In genomic region chr13:93553932-93554331, GRCm38 (mm10) we compare ENCODE assay signal across 27 mouse cellular contexts. TPM values are rescaled to one million over a fixed set of nuclear protein-coding genes. Genes with fewer than 3 reads are reported as not detected.
DNase-seq lines count a peak whose midpoint lies in the region; ATAC-seq lines count a peak whose summit lies in the region.
"Had no signal": no experiment of that assay in that cellular context is flagged by ENCODE, and none has a peak within 500 bp of the region (broad histone marks: within the 10 kb centered on the region; RNA-seq: fewer than 3 reads in every experiment).

No protein-coding gene starts in this region.

- H3K4me3 ChIP-seq in lung, embryonic 15.5 days: no peak overlapping the region
- H3K4me3 ChIP-seq in intestine, embryonic 15.5 days (replicated peaks): no peak overlapping the region
- H3K4me3 ChIP-seq in stomach, embryonic 16.5 days (replicated peaks; ENCODE audit: low read length): no peak overlapping the region
- no peak overlapping the region for H3K4me3 ChIP-seq in neural tube, embryonic 15.5 days (replicated peaks)
- H3K4me3 ChIP-seq: embryonic facial prominence, embryonic 10.5 days; embryonic facial prominence, embryonic 13.5 days; erythroblast, embryonic 14.5 days; forebrain, embryonic 12.5 days; forebrain, embryonic 15.5 days; hindbrain, embryonic 10.5 days; hindbrain, embryonic 13.5 days had no signal

- H3K9me3 ChIP-seq in lung, embryonic 15.5 days: no peaks in the 10 kb centered on the region
- no peaks in the 10 kb centered on the region for H3K9me3 ChIP-seq in intestine, embryonic 15.5 days
- no peaks in the 10 kb centered on the region for H3K9me3 ChIP-seq in stomach, embryonic 16.5 days (replicated peaks; ENCODE audit: control insufficient read depth, low read length)
- H3K9me3 ChIP-seq in neural tube, embryonic 15.5 days (replicated peaks): no peaks in the 10 kb centered on the region
- H3K9me3 ChIP-seq: embryonic facial prominence, embryonic 10.5 days; embryonic facial prominence, embryonic 13.5 days; forebrain, embryonic 12.5 days; forebrain, embryonic 15.5 days; hindbrain, embryonic 10.5 days; hindbrain, embryonic 13.5 days had no signal

- no peak overlapping the region for H3K27ac ChIP-seq in lung, embryonic 15.5 days
- H3K27ac ChIP-seq in intestine, embryonic 15.5 days: peak overlapping the region; percentile 28; the same call in 1 of the 2 replicates
- peak overlapping the region; percentile 50; the same call in 1 of the 2 replicates for H3K27ac ChIP-seq in stomach, embryonic 16.5 days (ENCODE audit: low read length)
- H3K27ac ChIP-seq in neural tube, embryonic 15.5 days (replicated peaks): no peak overlapping the region
- H3K27ac ChIP-seq: embryonic facial prominence, embryonic 10.5 days; embryonic facial prominence, embryonic 13.5 days; forebrain, embryonic 12.5 days; forebrain, embryonic 15.5 days; hindbrain, embryonic 10.5 days; hindbrain, embryonic 13.5 days had no signal

- H3K36me3 ChIP-seq in lung, embryonic 15.5 days: no peaks in the 10 kb centered on the region
- H3K36me3 ChIP-seq in intestine, embryonic 15.5 days: no peaks in the 10 kb centered on the region
- H3K36me3 ChIP-seq in stomach, embryonic 16.5 days (ENCODE audit: control insufficient read depth, insufficient read depth, low read length): no peaks in the 10 kb centered on the region
- no peaks in the 10 kb centered on the region for H3K36me3 ChIP-seq in neural tube, embryonic 15.5 days
- H3K36me3 ChIP-seq: embryonic facial prominence, embryonic 10.5 days; embryonic facial prominence, embryonic 13.5 days; forebrain, embryonic 12.5 days; forebrain, embryonic 15.5 days; hindbrain, embryonic 10.5 days; hindbrain, embryonic 13.5 days had no signal

- H3K9ac ChIP-seq in lung, embryonic 15.5 days: no peak overlapping the region
- no peak overlapping the region for H3K9ac ChIP-seq in intestine, embryonic 15.5 days
- H3K9ac ChIP-seq in stomach, embryonic 16.5 days (ENCODE audit: low read length): no peak overlapping the region
- no peak overlapping the region for H3K9ac ChIP-seq in neural tube, embryonic 15.5 days (replicated peaks)
- H3K9ac ChIP-seq: embryonic facial prominence, embryonic 13.5 days; forebrain, embryonic 12.5 days; forebrain, embryonic 15.5 days; hindbrain, embryonic 13.5 days had no signal

- no peaks in the 10 kb centered on the region for H3K4me1 ChIP-seq in lung, embryonic 15.5 days
- no peaks in the 10 kb centered on the region for H3K4me1 ChIP-seq in intestine, embryonic 15.5 days (replicated peaks)
- H3K4me1 ChIP-seq in stomach, embryonic 16.5 days (ENCODE audit: control insufficient read depth, insufficient read depth, low read length): no peaks in the 10 kb centered on the region
- no peaks in the 10 kb centered on the region for H3K4me1 ChIP-seq in neural tube, embryonic 15.5 days
- H3K4me1 ChIP-seq: embryonic facial prominence, embryonic 10.5 days; embryonic facial prominence, embryonic 13.5 days; forebrain, embryonic 12.5 days; forebrain, embryonic 15.5 days; hindbrain, embryonic 10.5 days; hindbrain, embryonic 13.5 days had no signal

- ATAC-seq in lung, embryonic 15.5 days (ENCODE audit: borderline replicate concordance, extremely low read depth, low FRiP score, low TSS enrichment): peak; percentile 55
- peak; percentile 55; the same call in 1 of the 2 replicates for ATAC-seq in intestine, embryonic 15.5 days
- ATAC-seq in stomach, embryonic 16.5 days (ENCODE audit: insufficient read depth, low FRiP score): no peak
- ATAC-seq in neural tube, embryonic 15.5 days (ENCODE audit: low FRiP score): no peak
- ATAC-seq: activated CD4-positive, CD25-positive, alpha-beta regulatory T cell, adult 4 months; forebrain, embryonic 15.5 days had no signal

- intact Hi-C loops in heart, postnatal 10 days (cut with DNase I): no loop called here

- no peak overlapping the region for H3K4me2 ChIP-seq in lung, embryonic 15.5 days
- H3K4me2 ChIP-seq in intestine, embryonic 15.5 days (replicated peaks): no peak overlapping the region
- H3K4me2 ChIP-seq in stomach, embryonic 16.5 days (ENCODE audit: low read depth, low read length): no peak overlapping the region
- no peak overlapping the region for H3K4me2 ChIP-seq in neural tube, embryonic 15.5 days
- H3K4me2 ChIP-seq: embryonic facial prominence, embryonic 13.5 days; forebrain, embryonic 12.5 days; forebrain, embryonic 15.5 days; heart, embryonic 11.5 days; hindbrain, embryonic 13.5 days had no signal

- H3K27me3 ChIP-seq in lung, embryonic 15.5 days: no peaks in the 10 kb centered on the region
- H3K27me3 ChIP-seq in intestine, embryonic 15.5 days (replicated peaks): no peaks in the 10 kb centered on the region
- no peaks in the 10 kb centered on the region for H3K27me3 ChIP-seq in stomach, embryonic 16.5 days (ENCODE audit: control insufficient read depth, insufficient read depth, low read length)
- H3K27me3 ChIP-seq in neural tube, embryonic 15.5 days (replicated peaks): no peaks in the 10 kb centered on the region
- H3K27me3 ChIP-seq: embryonic facial prominence, embryonic 13.5 days; forebrain, embryonic 12.5 days; forebrain, embryonic 15.5 days; hindbrain, embryonic 13.5 days had no signal

- WGBS in lung, embryonic 15.5 days: 44% methylated on average over 7 of the region's 7 CpGs
- WGBS in intestine, embryonic 15.5 days: 53% methylated on average over 7 of the region's 7 CpGs
- 40% methylated on average over 7 of the region's 7 CpGs for WGBS in stomach, embryonic 16.5 days
- WGBS in neural tube, embryonic 15.5 days: 75% methylated on average over 7 of the region's 7 CpGs

- peak; percentile 77 for DNase-seq in heart, adult 11 months
- no peak for DNase-seq in heart, postnatal 10 days
- DNase-seq in lung, postnatal 25 days (ENCODE audit: low spot score): no peak
- DNase-seq in left cerebral cortex, adult 11 months (ENCODE audit: low spot score): no peak
- DNase-seq: adrenal gland, adult 8-10 months; adrenal gland, postnatal 25 days; cerebellum, adult 11-12 months; cerebellum, adult 8-10 months; cerebellum, postnatal 10 days; cerebellum, postnatal 36 days; embryo, embryonic 11 days; gastrocnemius, postnatal 10 days; gastrocnemius, postnatal 36 days; heart, postnatal 36 days had no signal

RNA-seq across cellular contexts. Expression of gene Jmy, which starts 54.3 kb away (rescaled TPM):
- 10 to 100 TPM; 41.9 to 43.9 TPM for total RNA-seq in heart, postnatal 10 days (2021)
- polyA plus RNA-seq in lung, embryonic 15.5 days (2015; fragmentation: Nextera tagmentation; extraction: Ambion mirVana): 7.2 and 8.4 TPM in 2 replicates
- 5.3 and 5.8 TPM in 2 replicates for polyA plus RNA-seq in intestine, embryonic 15.5 days (2015; fragmentation: Nextera tagmentation; extraction: Ambion mirVana)
- polyA plus RNA-seq in stomach, embryonic 16.5 days (2015; fragmentation: Nextera tagmentation; extraction: Ambion mirVana): 2.6 and 3.0 TPM in 2 replicates
- polyA plus RNA-seq in neural tube, embryonic 15.5 days (2015; fragmentation: Nextera tagmentation; extraction: Ambion mirVana): 6.6 and 7.6 TPM in 2 replicates

Comparison
In these comparisons a context has a peak if more than half of its experiments do, and no peak if none do; other contexts are left out.
1. ATAC-seq: peak in lung, embryonic 15.5 days (single experiment) and intestine, embryonic 15.5 days (single experiment); none in stomach, embryonic 16.5 days (single experiment) and neural tube, embryonic 15.5 days (single experiment).
2. H3K27ac ChIP-seq: peak in intestine, embryonic 15.5 days (single experiment) and stomach, embryonic 16.5 days (single experiment); none in lung, embryonic 15.5 days (single experiment) and neural tube, embryonic 15.5 days (single experiment).